Mouse (Mus musculus) kidney, adult 2 months (tissue): ENCODE results near the gene Mxra7. TPM values are rescaled to one million over a fixed set of nuclear protein-coding genes. Genes with fewer than 3 reads are reported as not detected.

Experiments
- DNase-seq: peaks from one replicate; pipeline ENCODE4 v3.0.0; 2021
- H3K27ac ChIP-seq: fragments of 200-500 bp; 2 replicates; pipeline ENCODE4 v1.5.1; 2012; ENCODE audit warnings: low read depth, low read length, control low read depth, inconsistent platforms; ENCODE audit not compliant: insufficient read depth
- H3K27me3 ChIP-seq: fragments of 200-500 bp; replicated peaks from 2 replicates; pipeline ENCODE4 v1.6.1; 2012; ENCODE audit warnings: mild to moderate bottlenecking, moderate library complexity, low read length, inconsistent platforms; ENCODE audit not compliant: control insufficient read depth, insufficient read depth
- H3K36me3 ChIP-seq: fragments of 200-500 bp; 2 replicates; pipeline ENCODE4 v1.6.1; 2012; ENCODE audit warnings: mild to moderate bottlenecking, moderate library complexity, low read length, inconsistent platforms; ENCODE audit not compliant: control insufficient read depth, insufficient read depth
- H3K4me1 ChIP-seq: fragments of 200-500 bp; 2 replicates; pipeline ENCODE4 v1.6.1; 2011; ENCODE audit warnings: low read length; ENCODE audit not compliant: control insufficient read depth, insufficient read depth
- H3K4me3 ChIP-seq: fragments of 200-500 bp; 2 replicates; pipeline ENCODE4 v1.5.1; 2011; ENCODE audit warnings: mild to moderate bottlenecking, low read depth, low read length, control low read depth; ENCODE audit not compliant: insufficient read depth
- CTCF ChIP-seq: fragments of 200-500 bp; conservative IDR thresholded peaks from 2 replicates; pipeline ENCODE4 v1.5.1; 2011; ENCODE audit warnings: low read depth, mild to moderate bottlenecking, control low read depth, low read length, moderate library complexity, mixed read lengths; ENCODE audit not compliant: insufficient read depth, insufficient read length
- POLR2A ChIP-seq: fragments of 200-500 bp; IDR thresholded peaks from one replicate; pipeline ENCODE4 v1.6.1; 2011; ENCODE audit warnings: low read depth, low read length, control low read depth
- WGBS: fragments of 180-500 bp; shearing (Covaris S2); methylation state at CpG from one replicate; pipeline ENCODE4 v1.1.7; 2018; 5-methylcytosine and 5-hydroxymethylcytosine counted together
- polyA plus RNA-seq: library from polyadenylated mRNA; depleted of rRNA; stranded (reverse); fragments of >200 nt; gene quantifications from 2 replicates; pipeline ENCODE4 v1.2.3, GENCODE M21; 2012

Mxra7 gene
- polyA plus RNA-seq, 1 experiment: 11.3 TPM

DNA sequence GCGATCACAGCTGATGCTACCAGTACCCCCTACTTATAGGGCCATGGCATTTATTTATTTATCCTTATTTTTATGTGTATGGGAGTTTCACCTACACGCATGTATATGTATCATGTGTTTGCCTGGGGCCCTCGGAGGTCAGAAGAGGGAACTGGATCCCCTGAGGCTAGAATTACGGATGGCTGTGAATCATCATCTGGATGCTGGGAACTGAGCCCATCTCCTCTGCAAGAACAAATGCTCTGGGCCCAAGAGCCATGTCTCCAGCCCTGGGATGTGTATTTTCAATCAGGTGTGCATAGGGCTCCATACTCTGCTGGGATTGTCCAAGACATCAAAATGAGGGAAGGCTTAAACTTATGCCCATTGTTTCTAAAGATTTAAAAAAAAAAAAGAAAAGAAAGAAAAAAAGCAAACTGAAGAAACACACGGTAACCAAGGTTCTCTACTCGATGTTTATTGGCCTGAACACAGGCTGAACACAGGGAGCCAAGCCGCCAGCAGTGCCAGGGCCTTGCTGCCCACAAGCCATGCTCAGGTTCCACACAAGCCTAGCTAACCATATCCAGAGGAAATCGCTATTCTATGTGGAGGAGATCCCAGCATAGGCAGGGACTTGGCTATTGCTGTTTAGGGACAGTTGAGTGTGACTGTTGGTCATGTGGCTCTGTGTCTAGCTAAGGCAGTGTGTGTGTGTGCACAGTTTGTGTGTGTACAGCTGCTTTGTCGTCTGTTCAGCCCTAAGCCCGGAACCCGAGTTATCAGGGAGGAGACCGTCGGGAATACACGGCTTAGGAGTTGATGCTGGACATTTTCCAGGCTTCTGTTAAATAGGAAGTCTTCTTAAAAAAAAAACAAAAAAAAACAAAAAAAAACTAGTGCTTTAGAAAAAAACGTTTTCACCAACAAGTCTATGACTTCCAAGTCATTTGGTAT is 21.4 kb downstream of the Mxra7 start:
- Histone ChIP-seq H3K4me1 (no peaks in the 10 kb centered on the region), H3K27me3 (no peaks in the 10 kb centered on the region), H3K4me3 (no peak overlapping the region), H3K27ac (no peak overlapping the region), H3K36me3 (no peaks in the 10 kb centered on the region)
- no peak for TF ChIP-seq CTCF
- no peak for TF ChIP-seq POLR2A
- peak; percentile 56 for DNase-seq
- WGBS: 62% methylated on average over 15 of the region's 15 CpGs

DNA sequence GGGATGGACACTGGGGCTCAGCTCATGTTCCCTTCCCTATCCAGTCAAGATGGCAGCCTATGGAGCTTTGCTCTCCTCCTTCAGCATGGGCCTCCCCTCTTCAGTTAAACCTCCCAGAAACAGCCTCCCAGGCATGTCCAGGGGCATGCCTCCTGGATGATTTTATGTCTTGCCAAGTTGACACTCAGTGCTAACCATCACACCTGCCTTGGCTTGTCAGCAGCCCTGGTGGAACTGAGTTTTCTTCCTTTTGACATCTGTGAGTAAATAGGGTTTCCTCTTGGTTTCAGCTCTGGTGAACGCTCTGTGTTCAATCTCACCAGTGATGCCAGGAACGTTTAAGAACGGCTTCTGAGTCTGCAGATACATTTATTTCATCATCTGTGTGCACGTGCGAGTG is 25.1 kb downstream of the Mxra7 start:
- H3K4me3 ChIP-seq: no peak overlapping the region
- no peak overlapping the region for H3K27ac ChIP-seq
- DNase-seq: no peak
- no peaks in the 10 kb centered on the region for H3K4me1 ChIP-seq
- H3K27me3 ChIP-seq: no peaks in the 10 kb centered on the region
- H3K36me3 ChIP-seq: no peaks in the 10 kb centered on the region
- 87% methylated on average over 5 of the region's 5 CpGs for WGBS
- TF ChIP-seq CTCF (no peak), POLR2A (no peak)

DNA sequence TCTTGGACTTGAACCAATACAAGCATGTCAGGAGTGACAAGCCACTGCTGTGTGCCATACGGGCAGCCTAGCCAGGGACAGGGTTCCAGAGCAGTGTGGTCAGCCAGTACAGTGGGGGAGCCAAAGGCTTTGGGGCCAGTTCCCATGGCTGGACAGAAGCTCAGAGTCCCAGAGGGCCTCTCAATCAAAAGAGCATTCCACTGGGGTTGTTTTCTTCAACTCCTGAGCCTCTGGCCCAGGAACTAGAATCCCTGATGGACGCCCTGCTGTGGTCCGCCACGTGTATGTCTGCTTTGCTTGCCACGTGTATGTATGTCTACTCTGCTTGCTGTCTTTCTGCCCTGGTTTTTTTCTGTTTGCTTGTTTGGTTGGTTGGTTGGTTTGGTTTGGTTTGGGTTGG is 26.7 kb downstream of the Mxra7 start:
- DNase-seq: peak; percentile 38
- WGBS: 68% methylated on average over 5 of the region's 5 CpGs
- Histone ChIP-seq H3K36me3 (no peaks in the 10 kb centered on the region), H3K4me3 (no peak overlapping the region), H3K27me3 (no peaks in the 10 kb centered on the region), H3K4me1 (no peaks in the 10 kb centered on the region), H3K27ac (no peak overlapping the region)
- TF ChIP-seq CTCF: no peak
- no peak for TF ChIP-seq POLR2A

DNA sequence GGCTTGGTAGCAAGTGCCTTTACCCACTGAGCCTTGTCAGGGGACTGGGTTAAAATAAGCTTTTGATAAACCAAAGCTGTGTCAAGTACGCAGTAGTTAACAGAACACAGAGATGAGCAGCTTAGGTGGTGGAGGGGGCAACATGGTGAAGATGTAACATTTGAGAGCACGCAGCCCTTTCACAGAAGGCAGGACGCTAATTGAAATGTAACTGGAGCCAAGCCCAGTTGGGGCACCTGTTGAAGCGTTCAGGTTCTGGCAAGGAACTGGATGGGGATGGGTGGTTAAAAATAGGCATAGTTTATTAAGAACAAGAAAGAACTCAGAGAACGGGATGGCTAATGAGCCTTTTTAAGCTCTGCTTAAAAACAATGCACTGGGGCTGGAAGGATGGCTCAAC is 28.5 kb downstream of the Mxra7 start:
- no peaks in the 10 kb centered on the region for H3K36me3 ChIP-seq
- H3K4me1 ChIP-seq: no peaks in the 10 kb centered on the region
- TF ChIP-seq CTCF: no peak
- no peak for TF ChIP-seq POLR2A
- H3K4me3 ChIP-seq: no peak overlapping the region
- no peak overlapping the region for H3K27ac ChIP-seq
- DNase-seq: no peak
- H3K27me3 ChIP-seq: no peaks in the 10 kb centered on the region
- WGBS: 65% methylated on average over 5 of the region's 5 CpGs

DNA sequence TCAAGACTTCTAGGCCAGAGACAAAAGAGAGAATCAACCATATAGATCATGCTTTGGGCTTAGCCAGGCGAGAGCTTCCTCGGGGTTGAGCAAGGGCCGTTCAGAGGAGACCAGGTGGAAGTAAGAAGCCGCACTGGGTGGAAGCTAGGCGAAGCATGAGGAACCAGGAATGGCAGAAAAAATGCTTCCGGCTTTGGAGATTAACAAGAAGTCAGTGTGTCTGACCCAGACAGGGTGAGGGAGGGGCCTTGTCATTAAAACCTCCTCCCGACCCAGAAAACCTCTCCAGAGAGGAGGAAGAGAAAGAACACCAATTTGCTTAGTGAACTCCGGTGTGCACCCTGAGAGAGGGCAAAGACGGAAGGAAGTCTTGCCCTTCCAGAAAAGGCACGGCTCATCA is 43.6 kb downstream of the Mxra7 start:
- Histone ChIP-seq H3K27ac (no peak overlapping the region), H3K4me1 (no peaks in the 10 kb centered on the region), H3K27me3 (no peaks in the 10 kb centered on the region), H3K4me3 (no peak overlapping the region), H3K36me3 (no peaks in the 10 kb centered on the region)
- no peak for TF ChIP-seq CTCF
- no peak for TF ChIP-seq POLR2A
- DNase-seq: no peak
- WGBS: 76% methylated on average over 10 of the region's 10 CpGs

DNA sequence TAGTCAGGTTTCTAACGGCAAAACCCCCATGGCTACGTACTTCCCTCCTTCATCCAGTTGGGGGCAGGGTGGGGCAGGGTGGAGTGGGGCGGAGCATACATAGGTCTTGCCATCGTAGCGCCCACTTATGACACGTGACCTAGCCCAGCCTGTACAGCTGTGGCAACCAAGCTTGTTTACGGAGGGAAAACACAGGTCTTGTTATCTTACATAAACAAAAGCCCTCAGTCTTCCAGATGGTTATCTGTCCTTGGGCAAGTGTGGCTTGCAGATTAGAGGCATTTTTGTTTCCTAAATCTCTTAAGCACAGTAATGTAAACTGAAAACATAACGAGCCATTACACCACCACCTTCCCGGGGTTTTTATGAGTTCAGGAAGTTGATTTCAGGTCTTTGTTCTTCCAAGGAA is 45.1 kb downstream of the Mxra7 start:
- WGBS: 61% methylated on average over 9 of the region's 9 CpGs
- H3K27me3 ChIP-seq: no peaks in the 10 kb centered on the region
- no peaks in the 10 kb centered on the region for H3K36me3 ChIP-seq
- no peak overlapping the region for H3K4me3 ChIP-seq
- H3K27ac ChIP-seq: no peak overlapping the region
- DNase-seq: no peak
- H3K4me1 ChIP-seq: no peaks in the 10 kb centered on the region
- no peak for TF ChIP-seq CTCF
- TF ChIP-seq POLR2A: no peak

DNA sequence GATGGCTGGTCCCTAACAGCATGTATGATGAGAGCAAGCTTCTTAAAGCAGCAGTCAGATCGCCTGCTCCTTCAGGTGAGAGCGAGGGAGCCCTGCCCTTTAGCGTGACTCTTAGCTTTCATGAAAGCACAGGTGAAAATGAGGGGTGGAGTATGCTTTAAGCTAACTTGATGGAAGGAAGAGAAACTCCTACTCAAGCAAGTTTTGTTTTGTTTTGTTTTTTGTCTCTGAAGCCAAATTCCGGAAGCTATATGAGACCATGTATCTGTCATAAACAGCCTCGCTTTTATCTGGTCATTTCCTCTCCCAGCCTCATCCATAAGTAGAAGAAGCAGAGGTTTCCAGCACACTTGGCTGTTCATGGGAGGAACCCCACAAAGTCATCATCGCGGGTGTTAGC is 52.4 kb downstream of the Mxra7 start, which contains the start of gene St6galnac1:
Gene St6galnac1, minus strand, starts transcription at position 101 of the 400 bp plus-strand sequence.
- DNase-seq: no peak
- H3K27ac ChIP-seq: no peak within 1 kb of the TSS
- TF ChIP-seq CTCF (no peak), POLR2A (no peak)
- H3K27me3 ChIP-seq: no peaks in the 10 kb centered on the region
- H3K4me3 ChIP-seq: no peak within 1 kb of the TSS
- WGBS: 85% methylated on average over 7 of the region's 7 CpGs
- H3K36me3 ChIP-seq: no peaks in the 10 kb centered on the region
- H3K4me1 ChIP-seq: no peaks in the 10 kb centered on the region
